Mouse (Mus musculus): ENCODE results near the gene Catip. TPM values are rescaled to one million over a fixed set of nuclear protein-coding genes. Genes with fewer than 3 reads are reported as not detected.
"Not testable (repeated sequence)": the region's sequence is repeated elsewhere in the genome, so short reads cannot be mapped to it uniquely, and the experiment has no call there.

The Catip gene
- polyA plus RNA-seq, 1 experiment from 2014 or later = 0.63 TPM

GRCm38 (mm10) chr1:74334607-74335006 is 27.3 kb upstream of the Catip start:
- H3K9ac ChIP-seq = no peak overlapping the region
- H3K27me3 ChIP-seq = no peaks in the 10 kb centered on the region
- H3K4me3 ChIP-seq = no peak overlapping the region
- no peak overlapping the region for H3K4me2 ChIP-seq
- H3K9me3 ChIP-seq = no peaks in the 10 kb centered on the region
- ATAC-seq (ENCODE audit: insufficient number of reproducible peaks, insufficient read depth, low FRiP score, low TSS enrichment, low read depth) = no peak
- 73% methylated on average over 3 of the region's 3 CpGs for WGBS
- no peak overlapping the region for H3K27ac ChIP-seq
- H3K36me3 ChIP-seq = no peaks in the 10 kb centered on the region; the same call in 1 of the 2 replicates
- peaks cover 35% of the 10 kb centered on the region for H3K4me1 ChIP-seq

DNA sequence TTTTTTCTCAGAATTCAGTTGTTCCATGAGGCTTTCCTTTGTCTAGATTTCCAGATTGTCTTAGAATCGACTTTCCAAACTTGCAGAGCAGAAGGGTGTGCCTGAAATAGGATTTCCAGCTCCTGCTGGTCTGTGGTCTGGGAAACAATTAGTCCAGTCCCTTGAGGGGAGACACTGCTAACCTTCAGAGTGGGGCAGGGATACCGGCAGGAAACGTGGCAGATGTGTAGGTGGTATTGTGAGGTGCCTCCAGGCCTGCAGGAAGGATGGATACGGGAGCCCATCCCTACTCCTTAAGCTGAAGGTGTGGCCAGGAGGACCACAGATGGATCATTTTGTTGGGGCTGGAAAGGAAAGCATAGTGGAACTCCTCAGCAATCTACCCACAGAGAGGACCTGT is 26.9 kb upstream of the Catip start:
- peaks cover 35% of the 10 kb centered on the region for H3K4me1 ChIP-seq
- WGBS = 31% methylated on average over 4 of the region's 4 CpGs

DNA sequence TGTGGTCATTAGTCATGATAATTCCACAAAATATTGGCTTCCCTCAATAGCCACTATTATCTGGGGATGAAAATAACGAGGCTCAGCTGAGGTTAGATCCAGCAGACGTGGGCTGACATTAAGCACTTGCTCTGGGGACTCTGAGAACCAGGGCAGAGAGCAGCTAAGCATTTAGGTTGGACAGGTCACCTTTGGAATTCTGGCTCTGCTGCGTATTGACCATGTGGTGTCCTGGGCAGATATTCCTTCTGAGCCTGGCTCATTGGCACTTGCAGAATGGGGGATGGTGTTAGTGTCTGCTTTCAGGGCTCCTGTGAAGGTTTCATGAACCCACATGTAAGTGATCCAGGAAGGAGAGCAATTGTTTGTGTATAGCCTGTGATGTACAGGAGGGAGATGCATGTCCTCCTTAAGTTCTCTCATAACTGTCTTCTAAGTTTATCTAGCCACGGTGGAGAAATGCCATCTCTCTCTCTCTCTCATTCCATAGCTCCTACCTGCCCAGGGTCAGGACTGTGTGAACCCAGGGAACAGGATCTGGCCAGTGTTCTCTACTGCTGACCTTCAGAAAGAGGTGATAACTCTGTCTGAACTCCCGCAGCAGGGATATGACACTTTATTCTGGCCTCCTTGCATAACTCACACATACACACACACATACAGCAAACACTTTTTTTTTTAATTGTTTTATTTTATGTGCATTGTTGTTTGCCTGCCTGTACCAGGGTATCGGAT is 26.3 kb upstream of the Catip start:
- peaks cover 34% of the 10 kb centered on the region for H3K4me1 ChIP-seq
- no peak overlapping the region for H3K27ac ChIP-seq
- H3K27me3 ChIP-seq = no peaks in the 10 kb centered on the region
- H3K9ac ChIP-seq = no peak overlapping the region
- H3K4me2 ChIP-seq = no peak overlapping the region
- H3K4me3 ChIP-seq = no peak overlapping the region
- H3K9me3 ChIP-seq = no peaks in the 10 kb centered on the region
- H3K36me3 ChIP-seq = peaks cover 7% of the 10 kb centered on the region
- no peak for ATAC-seq (ENCODE audit: insufficient number of reproducible peaks, insufficient read depth, low FRiP score, low TSS enrichment, low read depth)
- 75% methylated on average over 6 of the region's 6 CpGs for WGBS

More for the DNA sequence above, 26.9 kb upstream of the Catip start:
- no peak overlapping the region for H3K4me3 ChIP-seq
- no peak overlapping the region for H3K4me2 ChIP-seq
- no peaks in the 10 kb centered on the region for H3K9me3 ChIP-seq
- no peak overlapping the region for H3K27ac ChIP-seq
- no peak for ATAC-seq (ENCODE audit: insufficient number of reproducible peaks, insufficient read depth, low FRiP score, low TSS enrichment, low read depth)
- H3K36me3 ChIP-seq = peaks cover 2% of the 10 kb centered on the region
- H3K27me3 ChIP-seq = no peaks in the 10 kb centered on the region
- no peak overlapping the region for H3K9ac ChIP-seq

- peaks cover 7% of the 10 kb centered on the region for H3K36me3 ChIP-seq
- H3K27me3 ChIP-seq = no peaks in the 10 kb centered on the region
- H3K27ac ChIP-seq = no peak overlapping the region
- H3K4me2 ChIP-seq = no peak overlapping the region
- ATAC-seq (ENCODE audit: insufficient number of reproducible peaks, insufficient read depth, low FRiP score, low TSS enrichment, low read depth) = no peak
- H3K9ac ChIP-seq = no peak overlapping the region
- no peaks in the 10 kb centered on the region for H3K9me3 ChIP-seq
- H3K4me3 ChIP-seq = no peak overlapping the region
- WGBS = 75% methylated on average over 3 of the region's 3 CpGs
- peaks cover 18% of the 10 kb centered on the region for H3K4me1 ChIP-seq
Observed at GRCm38 (mm10) chr1:74337241-74337771, 24.6 kb upstream of the Catip start.

GRCm38 (mm10) chr1:74338013-74338412 is 23.9 kb upstream of the Catip start:
- Histone ChIP-seq H3K4me1 (peaks cover 16% of the 10 kb centered on the region), H3K4me2 (no peak overlapping the region), H3K4me3 (no peak overlapping the region), H3K27ac (no peak overlapping the region), H3K36me3 (peaks cover 7% of the 10 kb centered on the region), H3K27me3 (no peaks in the 10 kb centered on the region), H3K9ac (no peak overlapping the region), H3K9me3 (no peaks in the 10 kb centered on the region)
- ATAC-seq (ENCODE audit: insufficient number of reproducible peaks, insufficient read depth, low FRiP score, low TSS enrichment, low read depth) = no peak
- 86% methylated on average over 4 of the region's 5 CpGs for WGBS

- H3K4me2 ChIP-seq = no peak overlapping the region
- no peaks in the 10 kb centered on the region for H3K27me3 ChIP-seq
- H3K4me1 ChIP-seq = peaks cover 10% of the 10 kb centered on the region
- no peaks in the 10 kb centered on the region for H3K9me3 ChIP-seq
- peaks cover 7% of the 10 kb centered on the region for H3K36me3 ChIP-seq
- H3K9ac ChIP-seq = no peak overlapping the region
- H3K4me3 ChIP-seq = no peak overlapping the region
- no peak overlapping the region for H3K27ac ChIP-seq
- WGBS = 63% methylated on average over 4 of the region's 4 CpGs
- ATAC-seq (ENCODE audit: insufficient number of reproducible peaks, insufficient read depth, low FRiP score, low TSS enrichment, low read depth) = no peak
Observed at GRCm38 (mm10) chr1:74338626-74339025, 23.3 kb upstream of the Catip start.

- Histone ChIP-seq H3K9me3 (no peaks in the 10 kb centered on the region), H3K27me3 (no peaks in the 10 kb centered on the region), H3K4me1 (peaks cover 5% of the 10 kb centered on the region; the same call in 1 of the 2 replicates), H3K4me3 (no peak overlapping the region), H3K4me2 (no peak overlapping the region), H3K27ac (no peak overlapping the region), H3K36me3 (peaks cover 7% of the 10 kb centered on the region), H3K9ac (no peak overlapping the region)
- ATAC-seq (ENCODE audit: insufficient number of reproducible peaks, insufficient read depth, low FRiP score, low TSS enrichment, low read depth) = no peak
- WGBS = 89% methylated on average over 9 of the region's 9 CpGs
Observed at GRCm38 (mm10) chr1:74339917-74340316, 22.0 kb upstream of the Catip start.

GRCm38 (mm10) chr1:74340361-74340764 is 21.5 kb upstream of the Catip start:
- no peak overlapping the region for H3K9ac ChIP-seq
- WGBS = 95% methylated on average over 6 of the region's 6 CpGs
- no peak for ATAC-seq (ENCODE audit: insufficient number of reproducible peaks, insufficient read depth, low FRiP score, low TSS enrichment, low read depth)

GRCm38 (mm10) chr1:74340992-74341391 is 20.9 kb upstream of the Catip start:
- WGBS = 82% methylated on average over 4 of the region's 4 CpGs
- not testable (repeated sequence) for H3K9ac ChIP-seq; H3K36me3 ChIP-seq; ATAC-seq (ENCODE audit: insufficient number of reproducible peaks, insufficient read depth, low FRiP score, low TSS enrichment, low read depth); H3K4me1 ChIP-seq; H3K4me3 ChIP-seq; H3K4me2 ChIP-seq; H3K9me3 ChIP-seq; H3K27ac ChIP-seq; H3K27me3 ChIP-seq

More at GRCm38 (mm10) chr1:74340361-74340764, 21.5 kb upstream of the Catip start:
- Histone ChIP-seq H3K4me1 (peaks cover under 1% of the 10 kb centered on the region; the same call in 1 of the 2 replicates), H3K36me3 (peaks cover 7% of the 10 kb centered on the region), H3K4me2 (no peak overlapping the region), H3K4me3 (no peak overlapping the region), H3K27ac (no peak overlapping the region), H3K27me3 (no peaks in the 10 kb centered on the region), H3K9me3 (no peaks in the 10 kb centered on the region)

GRCm38 (mm10) chr1:74341898-74342297 is 20.0 kb upstream of the Catip start:
- Histone ChIP-seq H3K27me3 (no peaks in the 10 kb centered on the region), H3K4me1 (no peaks in the 10 kb centered on the region; the same call in 1 of the 2 replicates), H3K4me2 (no peak overlapping the region), H3K9me3 (no peaks in the 10 kb centered on the region), H3K36me3 (peaks cover 7% of the 10 kb centered on the region), H3K9ac (no peak overlapping the region), H3K27ac (no peak overlapping the region), H3K4me3 (no peak overlapping the region)
- ATAC-seq (ENCODE audit: insufficient number of reproducible peaks, insufficient read depth, low FRiP score, low TSS enrichment, low read depth) = no peak
- WGBS = 88% methylated on average over 7 of the region's 7 CpGs

DNA sequence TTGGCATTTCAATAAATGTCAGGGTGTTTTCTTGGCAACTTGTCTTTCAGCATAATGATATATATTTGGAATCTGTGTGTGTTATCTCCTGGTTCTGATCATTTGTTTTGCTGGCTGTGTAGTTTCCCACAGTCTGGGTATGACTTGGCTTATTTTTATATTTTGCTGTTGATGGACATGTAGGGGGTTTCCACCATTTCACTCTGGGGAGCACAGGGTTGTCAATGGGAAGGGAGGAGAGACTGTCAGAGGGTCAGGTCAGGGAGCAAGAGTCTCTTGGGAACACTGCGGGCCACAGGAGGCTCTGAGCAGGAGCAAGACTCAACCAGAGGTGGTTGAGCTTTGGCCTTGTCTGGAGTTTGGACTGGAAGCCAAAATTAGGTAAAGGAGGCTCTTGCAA is 19.6 kb upstream of the Catip start:
- H3K9me3 ChIP-seq = no peaks in the 10 kb centered on the region
- H3K36me3 ChIP-seq = peaks cover 7% of the 10 kb centered on the region
- no peak overlapping the region for H3K27ac ChIP-seq
- H3K4me1 ChIP-seq = no peaks in the 10 kb centered on the region; the same call in 1 of the 2 replicates
- no peak overlapping the region for H3K4me3 ChIP-seq
- ATAC-seq (ENCODE audit: insufficient number of reproducible peaks, insufficient read depth, low FRiP score, low TSS enrichment, low read depth) = no peak
- no peaks in the 10 kb centered on the region for H3K27me3 ChIP-seq
- no peak overlapping the region for H3K9ac ChIP-seq
- H3K4me2 ChIP-seq = no peak overlapping the region
- WGBS = 92% methylated on average over 1 of the region's 1 CpGs

DNA sequence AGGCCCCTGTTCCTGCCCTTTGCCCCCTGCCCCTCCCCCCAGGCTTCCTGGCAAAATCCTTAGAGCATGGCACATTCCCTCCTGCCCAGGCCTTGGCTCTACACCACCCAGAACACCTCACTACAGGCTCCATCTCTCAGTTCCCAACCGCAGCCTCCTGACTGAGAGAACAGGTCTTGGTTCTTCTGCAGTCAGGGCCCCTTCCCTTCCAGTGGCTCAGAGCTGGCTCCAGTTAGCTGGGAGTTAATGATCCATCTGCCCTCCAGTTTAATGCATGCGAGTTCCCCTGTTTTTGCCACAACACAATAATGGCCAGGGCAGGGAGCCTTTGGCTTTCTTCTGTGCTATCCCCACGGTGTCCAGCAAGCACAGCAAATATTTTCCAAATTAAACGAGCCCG is 18.7 kb upstream of the Catip start:
- Histone ChIP-seq H3K36me3 (peaks cover 7% of the 10 kb centered on the region), H3K27ac (no peak overlapping the region), H3K9me3 (no peaks in the 10 kb centered on the region), H3K4me3 (no peak overlapping the region), H3K4me2 (no peak overlapping the region), H3K9ac (no peak overlapping the region), H3K4me1 (no peaks in the 10 kb centered on the region; the same call in 1 of the 2 replicates), H3K27me3 (no peaks in the 10 kb centered on the region)
- ATAC-seq (ENCODE audit: insufficient number of reproducible peaks, insufficient read depth, low FRiP score, low TSS enrichment, low read depth) = no peak
- WGBS = 72% methylated on average over 5 of the region's 5 CpGs
